In the genomic region with DNA sequence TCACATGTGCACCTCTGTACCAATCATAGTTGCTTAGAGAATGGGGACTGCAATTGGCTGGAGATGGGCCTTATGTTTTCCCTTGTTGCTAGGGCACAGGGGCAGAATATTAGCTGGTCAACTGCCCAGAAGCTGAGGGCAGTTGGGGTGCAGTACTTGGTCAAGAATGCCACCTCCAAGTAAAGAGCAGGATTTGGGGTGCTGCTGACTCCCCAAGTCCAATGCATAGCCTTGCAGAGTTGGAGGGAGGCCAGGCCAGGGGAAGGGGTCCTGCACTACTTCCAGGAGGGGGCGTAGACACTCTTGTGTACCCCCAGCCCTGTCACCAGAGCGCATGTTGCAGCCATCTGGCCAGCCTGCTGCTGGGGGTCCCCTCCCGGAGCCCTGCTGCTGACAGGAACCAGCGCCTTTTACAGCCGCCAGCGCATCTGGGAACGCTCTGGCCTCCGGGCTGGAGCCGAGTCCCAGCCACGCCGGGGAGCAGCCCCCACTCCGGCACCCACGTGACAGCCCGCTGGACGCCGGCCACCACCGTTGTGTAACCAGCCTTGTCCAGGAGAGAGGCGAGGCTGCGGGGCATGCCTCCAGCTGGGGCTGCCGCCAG, we compare ENCODE assay signal across 8 mouse cellular contexts. TPM values are rescaled to one million over a fixed set of nuclear protein-coding genes. Genes with fewer than 3 reads are reported as not detected.
DNase-seq lines count a peak whose midpoint lies in the region; ATAC-seq lines count a peak whose summit lies in the region.

No protein-coding gene starts in this region.

- no peaks in the 10 kb centered on the region for H3K9me3 ChIP-seq in hindbrain, embryonic 14.5 days (ENCODE audit: control insufficient read depth, low read length)
- no peaks in the 10 kb centered on the region for H3K9me3 ChIP-seq in lung, embryonic 15.5 days

- peak; percentile 75; the same call in 1 of the 2 replicates for ATAC-seq in hindbrain, embryonic 14.5 days (ENCODE audit: low FRiP score)
- peak; percentile 91 for ATAC-seq in lung, embryonic 15.5 days (ENCODE audit: borderline replicate concordance, extremely low read depth, low FRiP score, low TSS enrichment)

- no peaks in the 10 kb centered on the region for H3K27me3 ChIP-seq in hindbrain, embryonic 14.5 days (ENCODE audit: control insufficient read depth, insufficient read depth, low read length)
- H3K27me3 ChIP-seq in lung, embryonic 15.5 days: no peaks in the 10 kb centered on the region

- WGBS in hindbrain, embryonic 14.5 days: 24% methylated on average over 20 of the region's 20 CpGs
- 22% methylated on average over 20 of the region's 20 CpGs for WGBS in lung, embryonic 15.5 days

- H3K36me3 ChIP-seq in hindbrain, embryonic 14.5 days (replicated peaks; ENCODE audit: control insufficient read depth, insufficient read depth): no peaks in the 10 kb centered on the region
- no peaks in the 10 kb centered on the region for H3K36me3 ChIP-seq in lung, embryonic 15.5 days

- H3K4me3 ChIP-seq in hindbrain, embryonic 14.5 days (replicated peaks; ENCODE audit: low read length): no peak overlapping the region; the same call in 1 of the 2 replicates
- 0 out of 2 replicates have a peak overlapping the region, but pooled peaks have one; percentile 13 for H3K4me3 ChIP-seq in lung, embryonic 15.5 days

- peak; percentile 96 for DNase-seq in NIH3T3 (ENCODE audit: low read depth)
- DNase-seq in cerebellum, postnatal 36 days: peak; percentile 80 to 91
- peak; percentile 99 for DNase-seq in gastrocnemius, adult 18-20 months (ENCODE audit: low spot score)
- DNase-seq in hindbrain, embryonic 14.5 days (ENCODE audit: low spot score): peak; percentile 55
- peak; percentile 81 to 89 for DNase-seq in layer of hippocampus, postnatal 14 days (ENCODE audit: low spot score in 2 of 2)
- DNase-seq in retina, postnatal 7 days (ENCODE audit: low read depth, low spot score): peak; percentile 50
- no peak for DNase-seq in thymus, postnatal 36 days

- peak overlapping the region; percentile 40 for H3K4me2 ChIP-seq in hindbrain, embryonic 14.5 days (replicated peaks)
- H3K4me2 ChIP-seq in lung, embryonic 15.5 days: peak overlapping the region; percentile 48

- H3K4me1 ChIP-seq in hindbrain, embryonic 14.5 days (replicated peaks; ENCODE audit: control insufficient read depth, insufficient read depth, low read length): peaks cover 24% of the 10 kb centered on the region
- peaks cover 56% of the 10 kb centered on the region for H3K4me1 ChIP-seq in lung, embryonic 15.5 days

- H3K27ac ChIP-seq in hindbrain, embryonic 14.5 days: peak overlapping the region; percentile 74
- H3K27ac ChIP-seq in lung, embryonic 15.5 days: peak overlapping the region; percentile 93

- peak overlapping the region; percentile 42; the same call in 1 of the 2 replicates for H3K9ac ChIP-seq in hindbrain, embryonic 14.5 days
- H3K9ac ChIP-seq in lung, embryonic 15.5 days: no peak overlapping the region

RNA-seq across cellular contexts. Expression of a gene that starts 13.6 kb away (rescaled TPM):
- total RNA-seq in gastrocnemius, adult 18-20 months (2021): not detected
- 1.6 and 3.3 TPM in 2 replicates for polyA plus RNA-seq in hindbrain, embryonic 14.5 days (2014; fragmentation: Nextera tagmentation; extraction: Ambion mirVana)
- under 1 TPM in 1 of 2 experiments, not detected in 1; 0.33 TPM for total RNA-seq in layer of hippocampus, postnatal 14 days (2021)
- polyA plus RNA-seq in lung, embryonic 15.5 days (2015; fragmentation: Nextera tagmentation; extraction: Ambion mirVana): 1.1 and 1.4 TPM in 2 replicates

RNA-seq across cellular contexts. Expression of a gene that starts 37.3 kb away (rescaled TPM):
- 10 to 100 TPM; 28.9 to 32.6 TPM for total RNA-seq in gastrocnemius, adult 18-20 months (2021)
- polyA plus RNA-seq in hindbrain, embryonic 14.5 days (2014; fragmentation: Nextera tagmentation; extraction: Ambion mirVana): 18.8 and 23.9 TPM in 2 replicates
- 100 to 1,000 TPM in 1 of 2 experiments, 10 to 100 TPM in 1; 94.0 to 107 TPM for total RNA-seq in layer of hippocampus, postnatal 14 days (2021)
- 9.6 and 12.6 TPM in 2 replicates for polyA plus RNA-seq in lung, embryonic 15.5 days (2015; fragmentation: Nextera tagmentation; extraction: Ambion mirVana)

Comparison
In these comparisons a context has a peak if more than half of its experiments do, and no peak if none do; other contexts are left out.
1. DNase-seq: peak in NIH3T3 (single experiment), cerebellum, postnatal 36 days (2 of 2), gastrocnemius, adult 18-20 months (single experiment), hindbrain, embryonic 14.5 days (single experiment), layer of hippocampus, postnatal 14 days (2 of 2) and retina, postnatal 7 days (single experiment); none in thymus, postnatal 36 days (0 of 2).